19 mouse cellular contexts compared by ENCODE assay signal in the genomic region with DNA sequence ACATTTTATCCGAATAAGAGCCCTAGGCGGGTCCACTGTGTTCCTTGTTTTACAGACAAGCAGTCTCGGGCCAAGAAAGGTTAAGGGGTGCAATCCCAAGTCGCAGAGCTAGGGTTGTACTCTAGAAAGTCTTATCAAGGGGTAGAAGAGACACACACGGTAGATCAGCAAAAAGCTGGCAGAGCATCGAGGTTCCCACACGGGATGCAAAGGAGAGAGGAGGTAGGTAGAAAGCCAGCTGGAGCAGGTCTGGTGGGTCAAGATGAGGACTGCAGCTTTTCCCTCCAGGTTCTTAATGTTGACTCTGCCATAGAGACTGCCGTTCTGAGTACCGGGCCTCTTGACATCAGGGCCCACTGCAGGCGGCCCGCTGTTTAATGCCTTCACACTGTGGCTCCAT.
A peak's percentile ranks its signal among the peaks of the same experiment; 100 is the strongest.
DNase-seq lines count a peak whose midpoint lies in the region; ATAC-seq and TF ChIP-seq lines count a peak whose summit lies in the region.
"Had no signal": no experiment of that assay in that cellular context is flagged by ENCODE, and none has a peak within 500 bp of the region (broad histone marks: within the 10 kb centered on the region; RNA-seq: fewer than 3 reads in every experiment).

No protein-coding gene starts in this region.

- H3K9ac ChIP-seq in embryonic facial prominence, embryonic 15.5 days: no peak overlapping the region
- H3K9ac ChIP-seq in heart, embryonic 12.5 days: no peak overlapping the region; the same call in 1 of the 2 replicates
- no peak overlapping the region for H3K9ac ChIP-seq in stomach, embryonic 14.5 days (replicated peaks; ENCODE audit: low read depth, low read length)
- H3K9ac ChIP-seq in stomach, postnatal 0 days (ENCODE audit: low read length): no peak overlapping the region
- no peak overlapping the region for H3K9ac ChIP-seq in stomach, embryonic 16.5 days (ENCODE audit: low read length)
- H3K9ac ChIP-seq: hindbrain, embryonic 14.5 days; limb, embryonic 15.5 days; liver, embryonic 15.5 days had no signal

- no peak for ATAC-seq in embryonic facial prominence, embryonic 15.5 days (ENCODE audit: insufficient number of reproducible peaks, low FRiP score, low TSS enrichment, low read depth)
- 0 out of 2 replicates have a peak, but pooled peaks have one; percentile 9 for ATAC-seq in heart, embryonic 12.5 days (ENCODE audit: insufficient number of reproducible peaks, low FRiP score)
- ATAC-seq in stomach, embryonic 14.5 days (ENCODE audit: insufficient number of reproducible peaks, insufficient read depth, low FRiP score, low read depth): no peak
- no peak for ATAC-seq in stomach, postnatal 0 days (ENCODE audit: low FRiP score, low TSS enrichment)
- ATAC-seq in stomach, embryonic 16.5 days (ENCODE audit: insufficient read depth, low FRiP score): no peak; the same call in 1 of the 2 replicates
- ATAC-seq: forebrain, embryonic 16.5 days had no signal

- H3K4me3 ChIP-seq in embryonic facial prominence, embryonic 15.5 days (replicated peaks): no peak overlapping the region
- no peak overlapping the region for H3K4me3 ChIP-seq in embryonic facial prominence, embryonic 10.5 days
- H3K4me3 ChIP-seq in heart, embryonic 12.5 days: no peak overlapping the region
- no peak overlapping the region for H3K4me3 ChIP-seq in stomach, embryonic 14.5 days (ENCODE audit: low read depth, low read length)
- H3K4me3 ChIP-seq in stomach, postnatal 0 days (ENCODE audit: low read depth, low read length): no peak overlapping the region
- H3K4me3 ChIP-seq in stomach, embryonic 16.5 days (replicated peaks; ENCODE audit: low read length): no peak overlapping the region
- H3K4me3 ChIP-seq: limb, embryonic 15.5 days; liver, embryonic 15.5 days had no signal

- H3K4me1 ChIP-seq in embryonic facial prominence, embryonic 15.5 days: peaks cover 3% of the 10 kb centered on the region; the same call in 1 of the 2 replicates
- H3K4me1 ChIP-seq in embryonic facial prominence, embryonic 10.5 days: peaks cover 18% of the 10 kb centered on the region
- peaks cover 36% of the 10 kb centered on the region for H3K4me1 ChIP-seq in heart, embryonic 12.5 days (replicated peaks)
- H3K4me1 ChIP-seq in stomach, embryonic 14.5 days (ENCODE audit: control insufficient read depth, insufficient read depth, low read length): peaks cover 9% of the 10 kb centered on the region
- no peaks in the 10 kb centered on the region for H3K4me1 ChIP-seq in stomach, postnatal 0 days (replicated peaks; ENCODE audit: control insufficient read depth, insufficient read depth)
- H3K4me1 ChIP-seq in stomach, embryonic 16.5 days (ENCODE audit: control insufficient read depth, insufficient read depth, low read length): peaks cover 8% of the 10 kb centered on the region; the same call in 1 of the 2 replicates
- H3K4me1 ChIP-seq: liver, embryonic 15.5 days had no signal

- TF ChIP-seq CTCF in stomach, postnatal 0 days (IDR thresholded peaks at IDR 0.05; ENCODE audit: low read depth): no peak

- TF ChIP-seq EP300 in stomach, postnatal 0 days (optimal IDR thresholded peaks at IDR 0.05): no peak

- H3K27ac ChIP-seq in embryonic facial prominence, embryonic 15.5 days (replicated peaks): 0 out of 2 replicates have a peak overlapping the region, but pooled peaks have one; percentile 3
- H3K27ac ChIP-seq in embryonic facial prominence, embryonic 10.5 days (replicated peaks): no peak overlapping the region
- peak overlapping the region; percentile 94 for H3K27ac ChIP-seq in heart, embryonic 12.5 days (ENCODE audit: poor library complexity, severe bottlenecking)
- peak overlapping the region; percentile 49; the same call in 1 of the 2 replicates for H3K27ac ChIP-seq in stomach, embryonic 14.5 days (ENCODE audit: low read length)
- no peak overlapping the region for H3K27ac ChIP-seq in stomach, postnatal 0 days (replicated peaks)
- H3K27ac ChIP-seq in stomach, embryonic 16.5 days (ENCODE audit: low read length): peak overlapping the region; percentile 62
- H3K27ac ChIP-seq: hindbrain, embryonic 14.5 days; limb, embryonic 15.5 days; liver, embryonic 15.5 days had no signal

- no peaks in the 10 kb centered on the region for H3K36me3 ChIP-seq in embryonic facial prominence, embryonic 15.5 days
- no peaks in the 10 kb centered on the region for H3K36me3 ChIP-seq in embryonic facial prominence, embryonic 10.5 days (replicated peaks)
- H3K36me3 ChIP-seq in heart, embryonic 12.5 days: no peaks in the 10 kb centered on the region
- no peaks in the 10 kb centered on the region for H3K36me3 ChIP-seq in stomach, embryonic 14.5 days (ENCODE audit: control insufficient read depth, insufficient read depth, low read length)
- no peaks in the 10 kb centered on the region for H3K36me3 ChIP-seq in stomach, postnatal 0 days (ENCODE audit: control insufficient read depth, insufficient read depth, low read length)
- no peaks in the 10 kb centered on the region for H3K36me3 ChIP-seq in stomach, embryonic 16.5 days (ENCODE audit: control insufficient read depth, insufficient read depth, low read length)
- H3K36me3 ChIP-seq: limb, embryonic 15.5 days; liver, embryonic 15.5 days had no signal

- 0 out of 2 replicates have a peak, but pooled peaks cover 4% of the 10 kb centered on the region for H3K27me3 ChIP-seq in embryonic facial prominence, embryonic 15.5 days
- peaks cover 12% of the 10 kb centered on the region; the same call in 1 of the 2 replicates for H3K27me3 ChIP-seq in embryonic facial prominence, embryonic 10.5 days (replicated peaks; ENCODE audit: low read depth, poor library complexity, severe bottlenecking)
- no peaks in the 10 kb centered on the region for H3K27me3 ChIP-seq in heart, embryonic 12.5 days (replicated peaks)
- H3K27me3 ChIP-seq in stomach, embryonic 14.5 days (ENCODE audit: control insufficient read depth, insufficient read depth, low read length): no peaks in the 10 kb centered on the region
- no peaks in the 10 kb centered on the region for H3K27me3 ChIP-seq in stomach, postnatal 0 days (ENCODE audit: control insufficient read depth, insufficient read depth, low read length)
- H3K27me3 ChIP-seq in stomach, embryonic 16.5 days (ENCODE audit: control insufficient read depth, insufficient read depth, low read length): no peaks in the 10 kb centered on the region
- H3K27me3 ChIP-seq: limb, embryonic 15.5 days; liver, embryonic 15.5 days had no signal

- 84% methylated on average over 11 of the region's 11 CpGs for WGBS in embryonic facial prominence, embryonic 15.5 days
- WGBS in embryonic facial prominence, embryonic 10.5 days: 91% methylated on average over 11 of the region's 11 CpGs
- 47% methylated on average over 11 of the region's 11 CpGs for WGBS in heart, embryonic 12.5 days
- WGBS in stomach, embryonic 14.5 days: 53% methylated on average over 11 of the region's 11 CpGs
- 62% methylated on average over 11 of the region's 11 CpGs for WGBS in stomach, postnatal 0 days
- WGBS in stomach, embryonic 16.5 days: 52% methylated on average over 11 of the region's 11 CpGs

- DNase-seq in embryonic facial prominence, embryonic 10.5 days (ENCODE audit: low spot score): no peak
- no peak for DNase-seq in heart, postnatal 36 days
- no peak for DNase-seq in stomach, postnatal 0 days (ENCODE audit: low spot score)
- DNase-seq in ovary, adult 18-20 months (ENCODE audit: low spot score): no peak
- DNase-seq: adrenal gland, postnatal 25 days; cerebellum, adult 11 months; cerebellum, postnatal 14 days; kidney, adult 11 months; kidney, postnatal 10 days; layer of hippocampus, postnatal 36 days; lung, postnatal 36 days had no signal

- H3K9me3 ChIP-seq in embryonic facial prominence, embryonic 15.5 days (replicated peaks): no peaks in the 10 kb centered on the region
- no peaks in the 10 kb centered on the region for H3K9me3 ChIP-seq in embryonic facial prominence, embryonic 10.5 days
- H3K9me3 ChIP-seq in heart, embryonic 12.5 days (replicated peaks): no peaks in the 10 kb centered on the region
- no peaks in the 10 kb centered on the region for H3K9me3 ChIP-seq in stomach, embryonic 14.5 days (ENCODE audit: control insufficient read depth, low read depth, low read length)
- no peaks in the 10 kb centered on the region for H3K9me3 ChIP-seq in stomach, postnatal 0 days (ENCODE audit: control insufficient read depth, low read length)
- H3K9me3 ChIP-seq in stomach, embryonic 16.5 days (replicated peaks; ENCODE audit: control insufficient read depth, low read length): no peaks in the 10 kb centered on the region
- H3K9me3 ChIP-seq: limb, embryonic 15.5 days; liver, embryonic 15.5 days had no signal

- intact Hi-C loops in heart, postnatal 36 days (cut with DNase I): no loop called here

- H3K4me2 ChIP-seq in embryonic facial prominence, embryonic 15.5 days (replicated peaks): no peak overlapping the region
- H3K4me2 ChIP-seq in heart, embryonic 12.5 days: peak overlapping the region; percentile 38
- H3K4me2 ChIP-seq in stomach, embryonic 14.5 days (replicated peaks; ENCODE audit: low read depth, low read length): no peak overlapping the region
- no peak overlapping the region for H3K4me2 ChIP-seq in stomach, postnatal 0 days (replicated peaks; ENCODE audit: low read depth)
- H3K4me2 ChIP-seq in stomach, embryonic 16.5 days (ENCODE audit: low read depth, low read length): no peak overlapping the region
- H3K4me2 ChIP-seq: hindbrain, embryonic 14.5 days; limb, embryonic 15.5 days; liver, embryonic 15.5 days had no signal

Comparison
In these comparisons a context has a peak if more than half of its experiments do, and no peak if none do; other contexts are left out.
1. H3K27ac ChIP-seq: peak in embryonic facial prominence, embryonic 15.5 days (single experiment), heart, embryonic 12.5 days (single experiment), stomach, embryonic 14.5 days (single experiment) and stomach, embryonic 16.5 days (single experiment); none in embryonic facial prominence, embryonic 10.5 days (single experiment) and stomach, postnatal 0 days (single experiment).